Mouse (Mus musculus): ENCODE data around the gene Ncmap. TPM values are rescaled to one million over a fixed set of nuclear protein-coding genes. Genes with fewer than 3 reads are reported as not detected.
A peak's percentile ranks its signal among the peaks of the same experiment; 100 is the strongest.

Gene Ncmap
- polyA plus RNA-seq, 1 experiment from 2014 or later, result 0.14 TPM

GRCm38 (mm10) chr4:135382316-135382715 lies 15.7 kb downstream of the Ncmap start:
- Histone ChIP-seq H3K27me3 (ENCODE audit: insufficient read depth, low read length) (no peaks in the 10 kb centered on the region), H3K27ac (ENCODE audit: low read depth) (no peak overlapping the region), H3K9ac (replicated peaks) (no peak overlapping the region), H3K36me3 (replicated peaks; ENCODE audit: insufficient read depth, low read length) (no peaks in the 10 kb centered on the region), H3K4me2 (ENCODE audit: low read depth, low read length) (no peak overlapping the region), H3K4me3 (ENCODE audit: low read depth, low read length) (no peak overlapping the region), H3K9me3 (ENCODE audit: low read length) (no peaks in the 10 kb centered on the region), H3K4me1 (ENCODE audit: insufficient read depth) (no peaks in the 10 kb centered on the region)
- DNase-seq, result peak; percentile 80
- 4% methylated on average over 14 of the region's 14 CpGs for WGBS (ENCODE audit: insufficient replicate concordance)
- 0 out of 2 replicates have a peak, but pooled peaks have one; percentile 40 for ATAC-seq
- TF ChIP-seq EP300 (IDR thresholded peaks at IDR 0.05; ENCODE audit: low read depth) (no peak), CTCF (IDR thresholded peaks at IDR 0.05; ENCODE audit: low read depth) (peak; percentile 99)

DNA sequence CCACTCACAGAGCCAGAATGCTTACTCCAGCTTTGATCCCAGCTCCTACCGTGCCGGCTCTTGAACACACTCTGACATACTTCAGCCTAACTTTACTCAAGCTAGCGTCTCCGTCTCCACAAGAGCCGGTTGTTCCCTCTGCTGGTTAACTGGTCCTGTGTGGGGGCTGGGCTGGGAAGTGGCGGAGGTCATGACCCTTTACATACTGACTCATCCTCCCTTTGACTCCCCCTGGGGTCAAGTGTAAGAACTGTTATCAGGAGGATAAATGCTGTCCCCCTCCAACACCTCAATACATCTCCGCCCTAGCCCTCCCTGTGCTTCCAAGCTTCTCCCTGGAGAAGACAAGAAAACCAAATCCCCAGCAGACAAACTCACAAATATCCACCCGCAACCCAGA lies 16.7 kb downstream of the Ncmap start:
- Histone ChIP-seq H3K4me3 (ENCODE audit: low read depth, low read length) (no peak overlapping the region), H3K27ac (ENCODE audit: low read depth) (no peak overlapping the region), H3K9me3 (ENCODE audit: low read length) (no peaks in the 10 kb centered on the region), H3K36me3 (replicated peaks; ENCODE audit: insufficient read depth, low read length) (no peaks in the 10 kb centered on the region), H3K9ac (replicated peaks) (no peak overlapping the region), H3K4me2 (ENCODE audit: low read depth, low read length) (no peak overlapping the region), H3K27me3 (ENCODE audit: insufficient read depth, low read length) (no peaks in the 10 kb centered on the region), H3K4me1 (ENCODE audit: insufficient read depth) (no peaks in the 10 kb centered on the region)
- 45% methylated on average over 8 of the region's 8 CpGs for WGBS (ENCODE audit: insufficient replicate concordance)
- no peak for ATAC-seq
- TF ChIP-seq CTCF (IDR thresholded peaks at IDR 0.05; ENCODE audit: low read depth) (no peak), EP300 (IDR thresholded peaks at IDR 0.05; ENCODE audit: low read depth) (no peak)
- no peak for DNase-seq

DNA sequence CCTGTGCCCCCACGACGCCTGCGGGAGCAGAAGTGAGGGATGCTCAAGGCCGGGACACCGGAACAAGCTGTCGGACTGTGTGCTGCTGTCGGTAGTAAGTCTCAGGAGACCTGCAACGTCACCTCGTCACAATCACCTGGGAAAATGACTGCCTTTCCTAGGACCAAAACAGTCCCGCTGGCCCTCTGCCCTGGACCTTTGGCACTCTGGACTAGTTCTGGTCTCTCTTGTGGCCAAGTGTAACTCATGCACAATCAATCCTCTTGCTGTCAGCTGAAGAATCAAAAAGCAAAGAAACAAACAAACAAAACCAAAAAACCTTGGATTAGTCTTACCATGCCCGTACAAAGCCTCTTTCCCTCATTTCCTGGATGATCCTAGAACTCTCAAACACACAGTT lies 20.8 kb downstream of the Ncmap start:
- H3K9ac ChIP-seq (replicated peaks), result no peak overlapping the region

GRCm38 (mm10) chr4:135375444-135375843 lies 22.6 kb downstream of the Ncmap start:
- Histone ChIP-seq H3K9me3 (ENCODE audit: low read length) (0 out of 2 replicates have a peak, but pooled peaks cover 2% of the 10 kb centered on the region), H3K27ac (ENCODE audit: low read depth) (no peak overlapping the region), H3K4me1 (ENCODE audit: insufficient read depth) (no peaks in the 10 kb centered on the region), H3K27me3 (ENCODE audit: insufficient read depth, low read length) (no peaks in the 10 kb centered on the region), H3K4me2 (ENCODE audit: low read depth, low read length) (no peak overlapping the region), H3K9ac (replicated peaks) (no peak overlapping the region), H3K36me3 (replicated peaks; ENCODE audit: insufficient read depth, low read length) (no peaks in the 10 kb centered on the region), H3K4me3 (ENCODE audit: low read depth, low read length) (no peak overlapping the region)
- TF ChIP-seq EP300 (IDR thresholded peaks at IDR 0.05; ENCODE audit: low read depth) (no peak), CTCF (IDR thresholded peaks at IDR 0.05; ENCODE audit: low read depth) (peak; percentile 65)
- WGBS (ENCODE audit: insufficient replicate concordance), result 58% methylated on average over 3 of the region's 3 CpGs
- ATAC-seq (no peak), DNase-seq (no peak)

More for the DNA sequence above, 20.8 kb downstream of the Ncmap start:
- Histone ChIP-seq H3K27ac (ENCODE audit: low read depth) (no peak overlapping the region), H3K4me1 (ENCODE audit: insufficient read depth) (no peaks in the 10 kb centered on the region), H3K36me3 (replicated peaks; ENCODE audit: insufficient read depth, low read length) (no peaks in the 10 kb centered on the region), H3K4me3 (ENCODE audit: low read depth, low read length) (no peak overlapping the region), H3K4me2 (ENCODE audit: low read depth, low read length) (no peak overlapping the region), H3K9me3 (ENCODE audit: low read length) (0 out of 2 replicates have a peak, but pooled peaks cover 2% of the 10 kb centered on the region), H3K27me3 (ENCODE audit: insufficient read depth, low read length) (no peaks in the 10 kb centered on the region)
- DNase-seq, result no peak
- WGBS (ENCODE audit: insufficient replicate concordance), result 77% methylated on average over 11 of the region's 11 CpGs
- no peak for ATAC-seq
- TF ChIP-seq CTCF (IDR thresholded peaks at IDR 0.05; ENCODE audit: low read depth) (no peak), EP300 (IDR thresholded peaks at IDR 0.05; ENCODE audit: low read depth) (no peak)

GRCm38 (mm10) chr4:135373299-135373698 lies 24.7 kb downstream of the Ncmap start:
- no peak overlapping the region for H3K4me2 ChIP-seq (ENCODE audit: low read depth, low read length)
- ATAC-seq (no peak), DNase-seq (no peak)
- no peak overlapping the region for H3K9ac ChIP-seq (replicated peaks)
- no peaks in the 10 kb centered on the region for H3K4me1 ChIP-seq (ENCODE audit: insufficient read depth)
- no peaks in the 10 kb centered on the region for H3K27me3 ChIP-seq (ENCODE audit: insufficient read depth, low read length)
- H3K36me3 ChIP-seq (replicated peaks; ENCODE audit: insufficient read depth, low read length), result no peaks in the 10 kb centered on the region
- no peak overlapping the region for H3K27ac ChIP-seq (ENCODE audit: low read depth)
- 0 out of 2 replicates have a peak, but pooled peaks cover 2% of the 10 kb centered on the region for H3K9me3 ChIP-seq (ENCODE audit: low read length)
- 71% methylated on average over 5 of the region's 5 CpGs for WGBS (ENCODE audit: insufficient replicate concordance)
- no peak overlapping the region for H3K4me3 ChIP-seq (ENCODE audit: low read depth, low read length)
- peak; percentile 48 for TF ChIP-seq CTCF (IDR thresholded peaks at IDR 0.05; ENCODE audit: low read depth)
- TF ChIP-seq EP300 (IDR thresholded peaks at IDR 0.05; ENCODE audit: low read depth), result no peak

DNA sequence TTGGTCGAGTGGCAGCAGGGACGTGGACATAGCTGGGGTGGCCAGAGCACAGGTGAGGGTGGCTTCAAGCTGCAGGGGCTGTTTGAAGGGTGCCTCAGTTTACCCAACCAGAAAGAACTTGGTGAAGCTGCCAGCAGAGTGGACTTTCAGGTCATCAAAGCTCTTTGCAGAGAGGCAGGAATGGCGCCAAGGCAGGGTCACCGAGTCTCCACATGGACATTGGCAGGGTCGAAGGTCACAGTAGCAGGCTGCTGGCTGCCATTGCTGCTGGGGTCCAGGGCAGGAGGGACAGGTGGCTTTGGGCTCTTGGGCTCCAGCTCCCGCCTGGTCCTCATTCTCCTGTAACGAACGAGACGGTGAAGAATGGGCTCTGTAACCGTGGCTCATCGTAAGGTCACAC lies 27.7 kb downstream of the Ncmap start:
- Histone ChIP-seq H3K9me3 (ENCODE audit: low read length) (0 out of 2 replicates have a peak, but pooled peaks cover 1% of the 10 kb centered on the region), H3K4me2 (ENCODE audit: low read depth, low read length) (no peak overlapping the region), H3K27me3 (ENCODE audit: insufficient read depth, low read length) (no peaks in the 10 kb centered on the region), H3K27ac (ENCODE audit: low read depth) (no peak overlapping the region), H3K4me3 (ENCODE audit: low read depth, low read length) (no peak overlapping the region), H3K36me3 (replicated peaks; ENCODE audit: insufficient read depth, low read length) (no peaks in the 10 kb centered on the region), H3K9ac (replicated peaks) (no peak overlapping the region), H3K4me1 (ENCODE audit: insufficient read depth) (no peaks in the 10 kb centered on the region)
- ATAC-seq (no peak), DNase-seq (no peak)
- 73% methylated on average over 11 of the region's 11 CpGs for WGBS (ENCODE audit: insufficient replicate concordance)
- TF ChIP-seq CTCF (IDR thresholded peaks at IDR 0.05; ENCODE audit: low read depth) (no peak), EP300 (IDR thresholded peaks at IDR 0.05; ENCODE audit: low read depth) (no peak)

DNA sequence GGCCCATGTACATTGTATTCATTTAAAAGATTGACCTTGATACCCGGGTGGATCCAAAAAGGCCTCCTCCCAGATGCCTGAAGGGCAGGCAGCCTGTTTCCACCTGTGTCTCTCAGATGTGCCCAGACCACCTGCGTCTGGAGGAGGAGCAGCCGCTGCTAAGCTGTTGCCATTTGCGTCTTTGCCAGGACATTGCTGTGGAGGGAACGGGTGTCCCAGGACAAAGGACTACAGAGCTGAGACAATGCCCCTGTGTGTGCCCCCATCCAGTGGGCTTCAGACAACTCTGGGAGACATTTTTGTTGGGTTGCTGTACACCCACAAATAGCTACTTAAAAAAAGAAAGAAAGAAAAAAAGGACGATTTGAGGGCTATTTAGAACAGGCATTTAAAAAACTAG lies 35.2 kb downstream of the Ncmap start:
- H3K27ac ChIP-seq (ENCODE audit: low read depth), result no peak overlapping the region
- no peak for TF ChIP-seq CTCF (IDR thresholded peaks at IDR 0.05; ENCODE audit: low read depth)
- no peak for TF ChIP-seq EP300 (IDR thresholded peaks at IDR 0.05; ENCODE audit: low read depth)
- H3K36me3 ChIP-seq (replicated peaks; ENCODE audit: insufficient read depth, low read length), result no peaks in the 10 kb centered on the region
- no peaks in the 10 kb centered on the region for H3K27me3 ChIP-seq (ENCODE audit: insufficient read depth, low read length)
- no peaks in the 10 kb centered on the region for H3K4me1 ChIP-seq (ENCODE audit: insufficient read depth)
- H3K4me3 ChIP-seq (ENCODE audit: low read depth, low read length), result no peak overlapping the region
- DNase-seq (no peak), ATAC-seq (no peak)
- WGBS (ENCODE audit: insufficient replicate concordance), result 61% methylated on average over 6 of the region's 6 CpGs
- H3K4me2 ChIP-seq (ENCODE audit: low read depth, low read length), result no peak overlapping the region
- no peaks in the 10 kb centered on the region for H3K9me3 ChIP-seq (ENCODE audit: low read length)
- no peak overlapping the region for H3K9ac ChIP-seq (replicated peaks)
